Mouse (Mus musculus) WW6 (cell line): ENCODE results near the gene Ctdsp2.

Experiments
- DNase-seq: peaks from one replicate; pipeline ENCODE4 v3.0.0-alpha.2; 2013; ENCODE audit warnings: low read depth, low spot score

Gene Ctdsp2

DNA sequence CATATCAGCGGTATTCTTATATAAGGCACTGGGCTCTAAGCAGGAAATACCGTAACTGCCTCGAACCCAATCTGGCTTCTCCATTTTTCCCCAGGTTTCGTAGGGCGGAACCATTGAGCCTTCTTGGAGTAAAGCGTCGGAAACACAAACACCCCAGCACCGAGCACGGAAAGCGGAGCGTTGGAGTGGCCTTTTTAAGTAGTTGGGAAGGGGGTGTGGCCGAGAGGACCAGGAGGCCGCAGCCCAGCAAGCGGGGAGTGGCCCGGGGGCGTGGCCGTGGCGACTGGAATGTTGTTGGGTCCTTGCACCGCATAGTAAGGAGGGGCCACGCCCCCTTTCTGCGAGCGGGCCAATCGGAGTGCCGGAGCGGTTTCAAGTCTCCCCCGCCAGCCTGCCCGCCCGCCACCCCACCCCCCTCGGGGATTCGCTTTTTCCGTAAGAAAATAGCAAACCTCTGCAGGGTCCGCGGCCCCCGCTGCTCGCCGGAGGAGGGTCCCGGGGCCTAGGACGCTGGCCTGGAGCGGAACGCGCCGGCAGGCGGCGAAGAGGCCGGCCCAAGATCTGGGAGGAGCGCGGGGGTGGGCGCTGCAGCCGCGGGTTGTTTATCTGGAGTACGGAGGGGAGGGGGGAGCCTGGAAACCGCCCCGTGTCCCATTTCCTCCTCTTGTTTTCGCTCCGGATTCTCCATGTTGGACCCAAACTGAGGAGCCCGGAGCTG lies at the start of gene Ctdsp2:
Gene Ctdsp2, plus strand, starts transcription at position 441 of the 718 bp plus-strand sequence.
- peak; percentile 97 for DNase-seq

DNA sequence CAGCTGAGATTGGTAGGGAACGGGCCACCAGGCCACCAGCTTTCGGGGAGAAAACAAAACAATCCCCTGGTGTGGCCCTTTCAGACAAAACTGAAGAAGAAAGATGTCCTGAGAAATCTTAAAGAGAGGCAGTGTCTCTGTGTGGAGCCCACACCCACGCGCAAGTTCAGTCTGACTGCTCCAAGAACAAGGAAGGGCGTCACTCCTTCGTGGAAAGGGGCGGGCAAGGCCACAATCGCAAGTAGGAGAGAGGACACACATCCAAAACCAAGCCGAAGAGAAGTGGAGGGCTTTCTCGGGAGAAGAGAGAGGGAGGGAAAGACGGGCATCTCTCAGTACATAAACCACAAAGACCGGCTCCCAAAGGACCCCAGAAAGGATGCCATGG lies 49.7 kb upstream of the Ctdsp2 start:
- no peak for DNase-seq

DNA sequence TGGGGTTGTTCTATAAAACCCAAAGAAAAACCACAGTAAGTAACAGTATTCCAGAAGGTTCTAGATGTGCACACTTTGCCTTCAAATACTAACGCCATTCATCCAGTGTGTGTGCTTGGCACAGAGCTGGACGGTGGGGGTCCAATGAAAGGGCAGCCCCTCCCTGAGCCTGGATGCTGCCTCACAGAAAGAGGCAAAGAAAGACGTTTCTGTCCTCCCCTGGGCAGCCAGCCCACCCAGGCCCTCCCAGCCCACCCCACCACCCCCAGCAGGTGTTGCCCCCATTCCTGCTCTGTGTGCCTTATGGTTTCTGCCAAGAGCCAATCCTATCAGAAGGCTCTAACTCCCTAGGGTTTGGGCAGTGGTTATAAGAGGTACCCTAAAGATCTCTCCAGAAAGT lies 49.0 kb upstream of the Ctdsp2 start:
- no peak for DNase-seq

DNA sequence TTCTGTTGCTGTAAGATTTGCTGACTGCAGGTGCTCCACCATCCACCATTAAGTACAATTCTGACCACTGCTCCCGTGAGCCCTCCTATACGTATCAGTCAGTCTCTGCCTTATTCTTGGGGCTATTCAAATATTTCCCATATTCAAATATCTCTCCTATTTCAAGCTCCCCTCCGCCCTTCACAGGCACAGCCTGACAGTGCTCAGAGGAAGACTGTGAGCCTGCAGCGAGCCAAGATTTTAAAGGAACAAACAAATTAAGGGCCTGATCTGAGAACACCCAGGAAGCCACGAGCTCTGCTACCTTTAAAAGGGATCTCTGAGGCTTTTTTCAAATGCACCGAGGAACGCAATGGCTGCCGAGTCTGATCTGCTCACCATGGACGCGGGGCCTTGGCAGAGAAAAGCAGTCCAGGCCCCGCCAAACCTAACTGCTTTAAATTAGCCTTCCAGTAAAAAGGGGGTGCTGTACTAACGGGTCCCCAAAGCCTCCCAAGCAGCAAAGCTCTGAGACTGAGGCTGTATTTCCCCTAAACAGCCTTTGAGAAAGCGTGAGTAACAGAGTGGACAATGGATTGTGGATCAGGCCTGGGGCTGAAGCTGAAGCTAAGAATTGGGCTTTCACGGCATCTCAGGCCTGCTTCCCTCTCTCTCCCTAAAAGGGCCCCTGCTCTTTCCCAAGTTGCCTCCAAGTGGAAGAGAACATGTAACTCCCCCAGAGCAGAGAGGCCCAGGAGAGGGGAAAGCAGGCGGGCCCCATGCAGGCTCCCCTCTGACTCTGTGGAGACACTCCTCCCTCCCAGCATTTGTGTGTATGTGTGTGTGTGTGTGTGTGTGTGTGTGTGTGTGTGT lies 48.0 kb upstream of the Ctdsp2 start:
- DNase-seq, result no peak

DNA sequence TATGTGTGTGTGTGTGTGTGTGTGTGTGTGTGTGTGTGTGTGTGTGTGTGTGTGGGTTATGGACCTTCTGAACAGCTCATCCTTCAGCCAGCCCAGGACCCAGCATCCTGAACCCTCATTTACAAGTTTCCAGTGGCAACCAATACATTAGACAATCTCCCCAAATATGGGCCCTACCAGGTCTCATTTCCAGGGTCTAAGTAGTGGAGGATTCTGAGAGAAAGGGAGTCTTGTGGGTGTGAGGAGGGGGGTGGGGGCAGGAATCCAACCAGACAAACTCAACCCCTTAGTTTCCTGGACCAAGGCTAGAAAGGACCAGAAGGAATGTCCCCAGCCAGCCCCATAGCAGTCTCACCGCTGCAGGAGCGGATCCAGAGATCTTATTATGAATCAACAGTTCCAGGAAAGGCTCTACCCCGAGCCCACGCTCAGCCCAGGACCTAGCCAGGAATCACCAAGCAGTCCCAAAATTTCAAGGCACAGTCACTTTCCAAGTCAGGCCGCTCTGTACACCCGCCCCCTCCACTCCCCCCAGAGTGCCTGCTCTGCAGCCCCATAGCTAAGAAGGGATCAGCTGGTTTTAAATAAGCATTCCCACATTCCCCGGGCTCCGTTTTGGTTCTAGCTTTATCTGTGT lies 47.3 kb upstream of the Ctdsp2 start:
- no peak for DNase-seq

DNA sequence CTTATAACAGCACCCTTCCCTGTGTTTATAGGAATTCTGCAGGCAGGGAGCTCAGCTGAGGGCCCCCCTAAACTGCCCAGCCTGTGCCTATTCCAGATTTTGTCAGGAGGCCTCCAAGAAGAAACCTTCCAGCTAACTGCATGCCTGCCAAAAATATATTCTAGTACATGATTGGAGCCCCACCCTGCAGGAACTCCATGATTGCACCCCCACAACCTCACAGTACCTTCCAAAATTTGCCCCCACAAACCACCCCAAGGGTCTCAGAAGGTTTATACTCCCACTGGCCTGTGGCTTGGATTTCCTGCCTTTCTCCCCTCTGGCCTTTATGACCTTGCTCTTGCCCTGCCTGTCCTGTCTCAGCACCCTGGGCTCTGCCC lies 46.8 kb upstream of the Ctdsp2 start:
- no peak for DNase-seq

DNA sequence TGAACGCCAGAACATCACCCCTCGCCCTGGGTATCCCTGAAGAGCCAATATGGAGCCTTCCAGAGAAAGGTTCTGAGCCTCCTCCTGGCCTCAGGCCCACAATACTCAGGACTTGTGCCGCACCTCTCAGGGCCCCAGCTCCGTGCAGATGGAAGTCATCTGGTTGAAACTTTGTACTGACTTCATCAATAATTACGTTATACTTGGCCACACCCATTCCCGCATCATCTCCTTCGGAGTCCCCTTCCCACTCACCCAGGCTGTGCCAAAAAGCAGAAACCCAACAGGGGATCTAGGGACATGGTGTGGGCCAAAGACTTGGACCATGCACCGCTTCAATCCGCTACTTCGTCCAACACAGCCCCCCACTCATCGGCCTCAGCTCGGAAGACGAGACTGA lies 44.0 kb upstream of the Ctdsp2 start:
- no peak for DNase-seq

DNA sequence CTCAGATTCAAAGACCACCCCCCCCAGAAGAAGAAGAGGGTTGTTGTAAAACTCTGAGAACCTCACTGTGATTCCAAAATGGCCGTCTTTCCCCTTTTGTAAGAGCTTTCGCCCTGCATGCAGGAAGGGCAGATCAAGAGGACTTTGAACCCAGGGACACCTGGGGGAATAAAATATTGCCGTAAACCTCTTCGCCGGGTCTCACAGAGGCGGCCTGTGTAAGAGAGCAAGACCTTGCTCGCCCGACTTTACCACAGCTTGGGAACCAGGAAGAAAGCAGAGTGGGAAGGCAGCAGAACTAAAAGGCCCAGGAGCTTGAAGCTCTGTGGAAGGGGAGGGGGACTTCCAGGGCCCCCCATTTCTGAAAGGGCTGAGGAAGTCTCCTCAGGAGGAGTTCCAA lies 43.4 kb upstream of the Ctdsp2 start:
- no peak for DNase-seq

DNA sequence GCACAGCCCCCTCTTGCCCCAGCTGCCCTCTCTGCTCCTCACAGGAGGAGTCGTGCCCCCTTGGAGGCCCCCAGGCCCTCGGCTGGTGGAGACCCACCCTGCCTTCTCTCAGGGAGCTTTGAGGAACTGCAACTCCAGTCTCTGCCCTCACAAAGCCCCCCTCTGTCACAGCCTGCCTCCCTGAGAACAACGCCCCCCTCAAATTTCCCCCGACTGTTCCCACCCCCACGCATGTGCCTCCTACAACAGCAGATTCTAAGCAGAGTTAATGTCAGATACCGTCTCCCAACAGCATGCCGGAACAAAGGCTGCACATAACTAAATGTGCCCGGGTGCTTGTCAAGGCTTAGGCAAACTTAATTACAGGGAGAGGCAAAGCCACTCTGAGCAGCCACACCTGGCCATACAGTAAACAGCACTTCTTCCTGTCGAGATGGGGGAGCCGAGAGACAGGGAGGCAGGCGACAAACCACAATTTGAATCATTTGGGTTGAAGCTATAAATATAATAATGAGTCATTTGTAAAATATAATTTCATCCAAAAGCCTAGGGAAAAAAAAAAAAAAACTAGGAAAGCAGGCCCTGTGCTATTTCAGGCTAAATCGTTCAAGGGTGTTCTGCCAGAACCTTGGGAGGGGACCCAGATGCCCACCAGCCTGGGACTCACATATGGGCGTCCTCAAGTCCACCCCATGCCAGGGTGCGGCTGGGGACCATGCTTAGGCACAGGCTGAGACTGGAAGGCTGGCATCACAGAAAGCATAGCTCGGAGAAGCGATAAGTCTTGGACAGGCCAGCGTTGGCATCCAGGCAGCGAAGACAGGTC lies 42.7 kb upstream of the Ctdsp2 start:
- no peak for DNase-seq

DNA sequence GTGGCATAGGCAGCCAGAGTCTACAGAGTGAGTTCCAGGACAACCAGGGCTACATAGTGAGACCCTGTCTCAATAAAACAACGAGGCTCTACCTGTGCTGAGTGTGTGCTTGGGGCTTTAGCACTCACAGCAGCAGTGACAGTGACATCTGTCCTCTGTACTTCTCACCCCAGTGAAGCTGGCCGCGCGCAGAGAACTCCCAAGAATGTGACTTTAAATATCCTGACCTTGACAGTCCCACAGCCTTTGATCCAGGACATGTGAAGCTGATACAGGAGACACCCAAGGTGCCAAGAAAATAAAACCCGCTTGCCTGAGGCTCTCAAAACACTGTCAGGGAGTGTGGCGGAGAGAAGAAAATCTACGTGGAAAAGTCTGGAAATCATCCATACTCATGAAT lies 37.6 kb upstream of the Ctdsp2 start:
- no peak for DNase-seq

DNA sequence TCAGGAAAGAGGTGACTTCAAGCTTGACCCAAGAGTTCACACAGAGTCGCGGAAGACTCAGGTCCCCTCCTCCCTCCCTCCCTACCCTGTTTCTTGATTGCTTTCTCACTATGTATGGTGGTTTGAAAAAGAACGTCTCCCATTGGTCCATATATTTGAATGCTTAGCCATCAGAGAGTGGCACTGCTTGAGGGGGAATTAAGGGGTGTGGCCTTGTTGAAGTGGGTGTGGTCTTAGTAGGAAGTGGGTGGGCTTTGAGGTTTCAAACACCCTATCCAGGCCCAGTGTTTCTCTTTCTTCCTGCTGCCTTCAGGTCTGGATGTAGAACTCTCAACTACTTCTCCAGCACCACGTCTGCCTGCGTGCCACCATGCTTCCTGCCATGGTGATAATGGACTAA lies 33.0 kb upstream of the Ctdsp2 start:
- DNase-seq, result no peak

DNA sequence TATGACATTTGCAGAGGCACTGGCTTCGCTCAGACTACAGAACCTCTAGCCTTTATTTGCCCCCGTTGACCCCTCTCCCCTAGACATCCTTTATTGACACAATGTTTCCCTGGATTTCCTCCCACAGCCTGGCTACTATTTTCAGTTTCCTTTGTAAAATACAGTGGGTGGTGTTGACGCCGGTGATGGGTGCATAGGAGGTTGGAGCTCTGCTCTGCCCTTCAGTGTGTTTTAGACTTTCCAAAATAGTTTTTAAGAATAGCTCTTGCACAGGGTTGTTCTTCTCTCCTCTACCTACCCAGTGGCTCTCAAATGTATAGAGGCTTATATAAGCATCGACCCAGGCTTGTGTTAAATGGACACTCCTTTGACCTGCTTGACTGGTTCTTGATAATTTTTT lies 28.7 kb upstream of the Ctdsp2 start:
- no peak for DNase-seq

DNA sequence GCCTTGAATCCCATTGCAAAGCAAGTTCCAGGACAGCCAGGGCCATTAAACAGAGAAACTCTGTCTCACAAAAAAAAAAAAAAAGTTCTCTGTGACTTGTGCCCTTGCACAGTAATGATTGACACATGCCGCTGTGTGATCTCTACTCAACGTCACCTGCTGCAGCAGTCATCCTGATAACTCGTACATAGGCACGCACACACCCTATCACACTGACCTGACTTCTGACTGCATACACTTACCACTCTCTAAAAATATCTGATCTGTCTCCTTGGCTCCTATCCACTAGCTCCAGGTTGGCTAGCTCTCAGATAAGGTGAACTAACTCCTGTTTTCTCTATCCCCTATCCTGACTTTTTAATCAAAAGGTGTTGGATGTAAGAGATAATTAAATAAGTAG lies 27.9 kb upstream of the Ctdsp2 start:
- no peak for DNase-seq

DNA sequence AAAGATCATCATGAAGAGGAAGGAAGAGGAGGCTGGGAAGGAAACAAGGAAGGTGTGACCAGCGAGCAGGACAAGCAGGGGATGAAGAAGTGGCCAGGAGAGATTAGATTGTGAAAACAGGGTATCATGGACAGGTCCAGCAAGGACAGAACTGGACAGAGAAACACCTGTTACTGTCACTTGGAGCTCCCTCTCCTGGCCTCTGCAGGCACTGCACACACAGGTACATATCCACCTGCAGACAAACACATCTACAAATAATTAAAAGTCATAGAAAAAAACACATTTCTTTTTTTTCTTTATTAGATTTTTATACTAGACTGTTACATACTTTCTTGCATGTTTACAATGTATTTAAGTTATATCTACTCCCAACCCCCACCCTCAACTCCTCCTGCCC lies 26.1 kb upstream of the Ctdsp2 start:
- DNase-seq, result no peak

DNA sequence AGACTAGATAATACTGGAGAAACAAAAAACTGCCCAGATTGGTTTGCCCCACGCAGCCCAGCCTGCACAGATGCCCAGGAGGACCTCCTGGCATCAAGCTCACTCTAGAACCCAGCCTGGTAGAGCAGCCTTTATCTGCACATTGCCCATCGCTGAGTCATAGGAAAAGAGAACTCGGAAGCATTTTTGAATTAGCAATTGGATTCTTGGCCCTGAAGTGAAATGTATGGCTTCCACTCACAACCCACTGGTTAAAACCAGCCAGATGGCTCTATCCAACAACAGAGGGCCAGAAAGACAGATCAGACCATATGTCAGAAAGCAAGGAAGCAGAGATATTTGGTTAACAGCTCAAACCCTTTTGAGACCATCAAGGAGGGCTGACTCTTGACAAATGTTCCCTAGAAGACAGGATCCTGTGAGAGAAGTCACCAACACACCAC lies 25.5 kb upstream of the Ctdsp2 start:
- no peak for DNase-seq

DNA sequence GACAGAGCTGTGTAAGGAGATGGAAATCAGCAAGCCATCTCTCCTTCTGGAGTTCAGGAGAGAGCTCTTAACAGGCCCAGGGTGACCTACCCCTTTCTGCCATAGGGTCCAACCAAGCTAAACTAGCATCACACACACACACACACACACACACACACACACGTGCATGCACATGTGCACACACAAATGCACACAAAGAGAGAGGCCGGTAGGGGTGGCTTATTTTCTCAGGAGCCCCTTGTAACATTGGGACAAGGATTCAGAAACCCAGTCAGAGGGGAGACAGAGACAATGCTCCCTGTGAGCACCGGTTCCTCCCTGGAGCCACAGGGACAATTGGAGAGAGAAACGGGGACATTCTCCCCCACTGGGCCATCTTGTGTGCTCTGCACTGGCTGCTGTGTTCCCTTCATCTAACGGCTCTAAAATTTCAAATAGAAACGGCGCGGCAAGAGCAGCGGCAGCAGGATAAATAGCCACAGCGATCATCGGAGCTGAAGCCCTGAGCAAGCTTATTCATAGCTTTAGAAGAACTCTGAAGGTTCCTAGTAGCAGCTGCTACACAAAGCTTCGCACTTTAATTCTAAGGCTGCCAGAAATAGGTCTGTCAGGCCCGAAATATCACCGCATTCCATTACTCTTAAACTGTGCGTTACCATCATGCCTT lies 21.7 kb upstream of the Ctdsp2 start:
- no peak for DNase-seq

DNA sequence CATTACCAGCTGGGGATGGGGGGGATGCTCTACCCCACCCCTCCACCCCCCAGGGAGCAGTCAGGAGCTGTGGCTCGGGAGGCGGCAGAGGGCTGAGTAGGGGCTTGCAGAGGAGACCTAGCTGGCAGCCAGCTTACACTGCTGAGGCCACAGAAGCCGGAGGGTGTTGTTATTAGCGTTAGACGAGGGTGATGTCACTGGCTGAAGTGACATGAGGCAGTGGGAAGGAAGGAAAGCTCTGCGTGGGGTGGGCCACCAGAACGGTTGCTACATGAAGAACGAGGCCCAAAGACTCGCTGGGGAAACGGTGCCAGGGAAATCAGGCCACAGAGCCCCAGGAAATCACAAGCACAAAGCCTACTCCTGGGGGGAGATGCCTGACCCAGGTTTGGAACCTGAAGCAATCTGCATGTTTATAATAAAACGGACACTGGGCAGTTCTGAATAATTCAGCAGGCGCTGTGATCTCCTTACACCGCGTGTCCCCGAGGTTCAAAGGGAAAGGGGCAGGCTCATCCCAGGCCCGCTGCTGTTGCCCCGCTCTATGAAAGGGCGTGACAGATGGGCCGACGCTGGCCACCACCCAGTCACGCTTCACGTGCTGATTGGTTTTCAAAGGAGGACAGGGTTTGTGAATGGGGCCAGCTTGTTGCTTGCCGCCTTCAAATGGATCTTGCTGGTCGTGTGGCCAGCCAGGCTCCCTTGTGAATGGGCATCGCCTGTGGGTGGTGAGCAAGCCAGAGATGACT lies 21.0 kb upstream of the Ctdsp2 start:
- no peak for DNase-seq

DNA sequence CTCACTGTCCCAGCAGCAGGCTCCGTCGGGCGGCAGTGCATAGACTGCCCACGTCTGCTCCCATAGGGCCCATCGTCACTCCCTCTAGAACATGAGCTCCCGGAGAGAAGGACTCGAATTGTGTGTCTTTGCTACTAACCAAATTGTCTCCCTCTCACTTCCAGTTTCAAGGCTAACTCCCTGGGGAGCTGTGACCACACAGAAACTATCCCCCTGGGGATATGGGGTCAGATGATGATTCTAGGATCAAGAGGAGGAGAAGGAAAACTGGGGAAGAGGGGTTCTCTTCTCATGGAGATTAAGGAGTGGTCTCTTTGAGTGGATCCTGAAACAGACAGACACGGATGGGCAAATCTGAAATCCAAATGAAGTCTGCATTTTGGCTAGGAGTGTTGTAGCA lies 18.0 kb upstream of the Ctdsp2 start:
- no peak for DNase-seq

DNA sequence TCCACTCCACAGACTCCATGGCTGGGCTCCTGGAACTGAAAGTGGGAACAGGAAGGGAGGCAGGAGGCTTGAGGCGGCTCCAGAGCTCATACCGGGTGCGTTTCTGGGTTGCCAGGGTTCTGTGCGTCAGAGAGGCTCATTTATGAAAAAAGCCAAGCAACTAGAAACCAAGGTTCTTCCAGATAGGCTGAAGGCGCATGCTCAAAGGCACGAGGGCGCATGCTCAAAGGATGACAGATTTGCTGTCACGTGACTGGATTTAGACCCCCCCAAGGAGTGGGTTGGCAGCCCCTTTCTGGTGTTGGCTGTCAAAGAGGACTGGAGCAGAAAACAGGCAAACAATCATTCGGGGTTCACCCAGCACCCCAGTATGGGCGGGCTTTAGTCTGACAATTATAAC lies 16.8 kb upstream of the Ctdsp2 start:
- no peak for DNase-seq

DNA sequence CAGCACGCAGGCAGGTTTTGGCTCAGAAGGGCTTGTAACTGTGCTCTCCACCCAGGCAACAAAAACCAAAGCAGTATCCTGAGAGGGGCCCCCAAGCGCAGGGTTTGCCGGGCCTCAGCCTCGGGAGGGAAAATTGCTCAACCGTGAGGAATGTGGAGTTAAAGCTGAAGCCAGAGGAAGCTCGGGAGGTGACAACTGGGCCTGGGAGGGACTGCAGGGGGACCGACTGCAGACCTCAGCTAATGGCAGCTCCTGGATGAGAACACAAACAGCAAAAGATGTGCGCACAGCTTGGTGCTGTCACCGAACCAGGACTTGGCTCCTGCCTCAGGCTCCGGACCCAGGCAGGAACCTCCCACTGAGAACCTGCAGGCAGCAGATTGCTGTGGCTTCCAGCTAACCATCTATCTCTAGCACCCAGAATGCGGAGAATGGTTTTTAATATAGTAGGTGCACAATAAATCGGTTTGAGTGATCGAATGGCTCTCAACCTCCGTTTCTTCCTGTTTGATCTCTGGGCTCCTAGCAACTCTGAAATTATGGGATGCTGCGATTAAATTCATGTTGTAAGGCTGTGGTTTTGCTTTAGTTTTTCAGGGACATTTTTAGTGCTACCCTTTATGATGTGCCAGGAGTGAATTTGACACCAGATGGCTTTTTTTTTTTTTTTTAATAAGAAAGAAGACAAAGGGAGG lies 16.1 kb upstream of the Ctdsp2 start:
- no peak for DNase-seq
